Mouse (Mus musculus) embryonic fibroblast, embryonic 13.5 days (primary cell): ENCODE data around the gene Wnt6.

ENCODE experiments used
- CTCF ChIP-seq: IDR thresholded peaks from 2 replicates; pipeline ENCODE4 v1.5.1; 2011; ENCODE audit warnings: mild to moderate bottlenecking, control low read depth, low read length, moderate library complexity, borderline replicate concordance; ENCODE audit not compliant: insufficient read depth
- POLR2A ChIP-seq: IDR thresholded peaks from 2 replicates; pipeline ENCODE4 v1.6.1; 2011; ENCODE audit warnings: low read depth, mild to moderate bottlenecking, control low read depth, low read length, moderate library complexity

- TF ChIP-seq CTCF (no peak), POLR2A (no peak)
Observed at GRCm38 (mm10) chr1:74804211-74804870, 32.6 kb downstream of the Wnt6 start.
